Mouse (Mus musculus) stomach, embryonic 15.5 days (tissue): ENCODE data around the gene Fam120b. TPM values are rescaled to one million over a fixed set of nuclear protein-coding genes. Genes with fewer than 3 reads are reported as not detected.
"Not testable (repeated sequence)": the region's sequence is repeated elsewhere in the genome, so short reads cannot be mapped to it uniquely, and the experiment has no call there.

Experiments
- ATAC-seq: fragments of 200-750 bp; cut with Nextera tagmentation; 2 replicates; pipeline ENCODE4 v1.8.0; 2017; ENCODE audit warnings: low read depth, moderate number of reproducible peaks, moderate TSS enrichment; ENCODE audit not compliant: insufficient read depth, low FRiP score
- H3K27ac ChIP-seq: fragments of 300-500 bp; sonication (generic); 2 replicates; pipeline ENCODE4 v1.5.1; 2015; ENCODE audit warnings: mild to moderate bottlenecking, inconsistent platforms
- H3K27me3 ChIP-seq: fragments of 300-500 bp; sonication (generic); replicated peaks from 2 replicates; pipeline ENCODE4 v1.6.1; 2015; ENCODE audit warnings: inconsistent platforms
- H3K36me3 ChIP-seq: fragments of 300-500 bp; sonication (generic); 2 replicates; pipeline ENCODE4 v1.6.1; 2015; ENCODE audit warnings: inconsistent platforms
- H3K4me1 ChIP-seq: fragments of 300-500 bp; sonication (generic); 2 replicates; pipeline ENCODE4 v1.6.1; 2015; ENCODE audit warnings: inconsistent platforms
- H3K4me2 ChIP-seq: fragments of 300-500 bp; sonication (generic); 2 replicates; pipeline ENCODE4 v1.6.1; 2015; ENCODE audit warnings: mild to moderate bottlenecking, inconsistent platforms
- H3K4me3 ChIP-seq: fragments of 300-500 bp; sonication (generic); replicated peaks from 2 replicates; pipeline ENCODE4 v1.5.1; 2015; ENCODE audit warnings: inconsistent platforms
- H3K9ac ChIP-seq: fragments of 300-500 bp; sonication (generic); 2 replicates; pipeline ENCODE4 v1.6.1; 2015; ENCODE audit warnings: inconsistent platforms
- H3K9me3 ChIP-seq: fragments of 300-500 bp; sonication (generic); 2 replicates; pipeline ENCODE4 v1.6.1; 2016; ENCODE audit warnings: inconsistent platforms
- WGBS: fragments of 180-500 bp; shearing (Covaris S2); methylation state at CpG from one replicate; pipeline ENCODE4 v1.1.7; 2015; 5-methylcytosine and 5-hydroxymethylcytosine counted together
- polyA plus RNA-seq: library from polyadenylated mRNA; unstranded; fragments of >200 nt; fragmentation: Nextera tagmentation; extraction: Ambion mirVana; gene quantifications from 2 replicates; pipeline ENCODE4 v1.2.1, GENCODE M21; 2015

Fam120b gene
- polyA plus RNA-seq, 1 experiment from 2014 or later: 26.3 TPM

GRCm38 (mm10) chr17:15440463-15441121 lies 44.6 kb downstream of the Fam120b start:
- Histone ChIP-seq H3K4me1 (peaks cover 9% of the 10 kb centered on the region; the same call in 1 of the 2 replicates), H3K36me3 (no peaks in the 10 kb centered on the region), H3K4me3 (no peak overlapping the region), H3K9ac (no peak overlapping the region), H3K27me3 (no peaks in the 10 kb centered on the region), H3K4me2 (peak overlapping the region; percentile 38), H3K9me3 (no peaks in the 10 kb centered on the region), H3K27ac (no peak overlapping the region)
- peak; percentile 56; the same call in 1 of the 2 replicates for ATAC-seq
- WGBS: 11% methylated on average over 11 of the region's 11 CpGs

- no peaks in the 10 kb centered on the region for H3K27me3 ChIP-seq
- no peak overlapping the region for H3K4me2 ChIP-seq
- no peaks in the 10 kb centered on the region for H3K36me3 ChIP-seq
- no peak overlapping the region for H3K9ac ChIP-seq
- H3K27ac ChIP-seq: no peak overlapping the region
- 77% methylated on average over 3 of the region's 3 CpGs for WGBS
- ATAC-seq: no peak
- H3K9me3 ChIP-seq: no peaks in the 10 kb centered on the region
- peaks cover 5% of the 10 kb centered on the region; the same call in 1 of the 2 replicates for H3K4me1 ChIP-seq
- H3K4me3 ChIP-seq: no peak overlapping the region
These were observed 49.4 kb downstream of the Fam120b start for GRCm38 (mm10) chr17:15445421-15445820.

GRCm38 (mm10) chr17:15447831-15448230 lies 51.8 kb downstream of the Fam120b start:
- no peak overlapping the region for H3K27ac ChIP-seq
- no peak overlapping the region for H3K4me3 ChIP-seq
- H3K27me3 ChIP-seq: no peaks in the 10 kb centered on the region
- no peaks in the 10 kb centered on the region for H3K4me1 ChIP-seq
- H3K36me3 ChIP-seq: no peaks in the 10 kb centered on the region
- no peak overlapping the region for H3K4me2 ChIP-seq
- WGBS: 67% methylated on average over 5 of the region's 5 CpGs
- H3K9me3 ChIP-seq: no peaks in the 10 kb centered on the region
- no peak for ATAC-seq
- H3K9ac ChIP-seq: no peak overlapping the region

GRCm38 (mm10) chr17:15449144-15449543 lies 53.1 kb downstream of the Fam120b start:
- ATAC-seq, H3K27me3 ChIP-seq, H3K4me3 ChIP-seq, H3K4me1 ChIP-seq, H3K27ac ChIP-seq, H3K36me3 ChIP-seq, H3K4me2 ChIP-seq, H3K9ac ChIP-seq, H3K9me3 ChIP-seq: not testable (repeated sequence)
- 69% methylated on average over 6 of the region's 6 CpGs for WGBS

- Histone ChIP-seq H3K36me3 (no peaks in the 10 kb centered on the region), H3K27me3 (no peaks in the 10 kb centered on the region), H3K4me3 (no peak overlapping the region), H3K9me3 (no peaks in the 10 kb centered on the region), H3K9ac (no peak overlapping the region), H3K27ac (no peak overlapping the region), H3K4me2 (no peak overlapping the region), H3K4me1 (no peaks in the 10 kb centered on the region)
- no peak for ATAC-seq
- WGBS: 62% methylated on average over 3 of the region's 3 CpGs
These were observed 53.6 kb downstream of the Fam120b start for GRCm38 (mm10) chr17:15449606-15450005.

GRCm38 (mm10) chr17:15455203-15455602 lies 59.2 kb downstream of the Fam120b start:
- H3K9ac ChIP-seq: no peak overlapping the region
- 78% methylated on average over 4 of the region's 4 CpGs for WGBS
- no peak for ATAC-seq
- H3K4me1 ChIP-seq: no peaks in the 10 kb centered on the region
- no peak overlapping the region for H3K4me2 ChIP-seq
- H3K36me3 ChIP-seq: no peaks in the 10 kb centered on the region
- H3K27me3 ChIP-seq: no peaks in the 10 kb centered on the region
- no peak overlapping the region for H3K4me3 ChIP-seq
- H3K9me3 ChIP-seq: no peaks in the 10 kb centered on the region
- no peak overlapping the region for H3K27ac ChIP-seq

- WGBS: 80% methylated on average over 2 of the region's 2 CpGs
- no peak overlapping the region for H3K27ac ChIP-seq
- ATAC-seq: no peak
These were observed 60.6 kb downstream of the Fam120b start for GRCm38 (mm10) chr17:15456595-15456994.

GRCm38 (mm10) chr17:15459761-15460160 lies 63.8 kb downstream of the Fam120b start:
- H3K9me3 ChIP-seq: no peaks in the 10 kb centered on the region
- no peaks in the 10 kb centered on the region for H3K36me3 ChIP-seq
- H3K27ac ChIP-seq: no peak overlapping the region
- no peak overlapping the region for H3K4me3 ChIP-seq
- H3K27me3 ChIP-seq: no peaks in the 10 kb centered on the region
- H3K4me2 ChIP-seq: no peak overlapping the region
- 78% methylated on average over 4 of the region's 4 CpGs for WGBS
- ATAC-seq: no peak
- H3K9ac ChIP-seq: no peak overlapping the region
- no peaks in the 10 kb centered on the region for H3K4me1 ChIP-seq

More at GRCm38 (mm10) chr17:15456595-15456994, 60.6 kb downstream of the Fam120b start:
- H3K4me1 ChIP-seq: no peaks in the 10 kb centered on the region
- no peak overlapping the region for H3K4me2 ChIP-seq
- no peak overlapping the region for H3K4me3 ChIP-seq
- no peaks in the 10 kb centered on the region for H3K27me3 ChIP-seq
- H3K9ac ChIP-seq: no peak overlapping the region
- H3K36me3 ChIP-seq: no peaks in the 10 kb centered on the region
- no peaks in the 10 kb centered on the region for H3K9me3 ChIP-seq

GRCm38 (mm10) chr17:15461921-15462495 lies 66.0 kb downstream of the Fam120b start:
- ATAC-seq: no peak
- H3K9ac ChIP-seq: no peak overlapping the region
- H3K27ac ChIP-seq: no peak overlapping the region
- no peaks in the 10 kb centered on the region for H3K27me3 ChIP-seq
- H3K9me3 ChIP-seq: no peaks in the 10 kb centered on the region
- 0 out of 2 replicates have a peak, but pooled peaks cover 4% of the 10 kb centered on the region for H3K36me3 ChIP-seq
- H3K4me1 ChIP-seq: no peaks in the 10 kb centered on the region
- H3K4me3 ChIP-seq: no peak overlapping the region
- H3K4me2 ChIP-seq: no peak overlapping the region
- 93% methylated on average over 6 of the region's 6 CpGs for WGBS

- H3K36me3 ChIP-seq: peaks cover 21% of the 10 kb centered on the region; the same call in 1 of the 2 replicates
- no peak overlapping the region for H3K9ac ChIP-seq
- H3K4me3 ChIP-seq: no peak overlapping the region
- WGBS: 24% methylated on average over 5 of the region's 5 CpGs
- H3K4me2 ChIP-seq: no peak overlapping the region
- no peaks in the 10 kb centered on the region for H3K4me1 ChIP-seq
- H3K9me3 ChIP-seq: no peaks in the 10 kb centered on the region
- no peaks in the 10 kb centered on the region for H3K27me3 ChIP-seq
- no peak overlapping the region for H3K27ac ChIP-seq
- ATAC-seq: 0 out of 2 replicates have a peak, but pooled peaks have one; percentile 14
These were observed 71.7 kb downstream of the Fam120b start for GRCm38 (mm10) chr17:15467669-15468068.

GRCm38 (mm10) chr17:15472671-15473070 lies 76.7 kb downstream of the Fam120b start:
- ATAC-seq: no peak
- no peak overlapping the region for H3K27ac ChIP-seq
- no peak overlapping the region for H3K4me3 ChIP-seq
- no peak overlapping the region for H3K9ac ChIP-seq
- no peaks in the 10 kb centered on the region for H3K4me1 ChIP-seq
- WGBS: 86% methylated on average over 4 of the region's 4 CpGs
- peaks cover 55% of the 10 kb centered on the region for H3K36me3 ChIP-seq
- H3K9me3 ChIP-seq: no peaks in the 10 kb centered on the region
- no peaks in the 10 kb centered on the region for H3K27me3 ChIP-seq
- no peak overlapping the region for H3K4me2 ChIP-seq
